Mouse (Mus musculus) skeletal muscle tissue, adult 2 months (tissue): ENCODE results near the gene Foxo1.

Source experiments
- DNase-seq: peaks from one replicate; pipeline ENCODE4 v3.0.0-alpha.2; 2012; ENCODE audit warnings: low read depth, low spot score

Foxo1 gene

DNA sequence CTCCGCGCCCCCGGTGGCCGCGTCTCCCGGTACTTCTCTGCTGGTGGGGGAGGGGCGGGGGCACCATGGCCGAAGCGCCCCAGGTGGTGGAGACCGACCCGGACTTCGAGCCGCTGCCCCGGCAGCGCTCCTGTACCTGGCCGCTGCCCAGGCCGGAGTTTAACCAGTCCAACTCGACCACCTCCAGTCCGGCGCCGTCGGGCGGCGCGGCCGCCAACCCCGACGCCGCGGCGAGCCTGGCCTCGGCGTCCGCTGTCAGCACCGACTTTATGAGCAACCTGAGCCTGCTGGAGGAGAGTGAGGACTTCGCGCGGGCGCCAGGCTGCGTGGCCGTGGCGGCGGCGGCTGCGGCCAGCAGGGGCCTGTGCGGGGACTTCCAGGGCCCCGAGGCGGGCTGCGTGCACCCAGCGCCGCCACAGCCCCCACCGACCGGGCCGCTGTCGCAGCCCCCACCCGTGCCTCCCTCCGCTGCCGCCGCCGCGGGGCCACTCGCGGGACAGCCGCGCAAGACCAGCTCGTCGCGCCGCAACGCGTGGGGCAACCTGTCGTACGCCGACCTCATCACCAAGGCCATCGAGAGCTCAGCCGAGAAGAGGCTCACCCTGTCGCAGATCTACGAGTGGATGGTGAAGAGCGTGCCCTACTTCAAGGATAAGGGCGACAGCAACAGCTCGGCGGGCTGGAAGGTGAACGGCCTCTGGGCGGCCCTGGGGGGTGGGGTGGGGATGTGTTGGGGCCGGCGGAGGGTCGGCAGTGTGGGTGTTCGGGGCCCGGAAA, 789 bp downstream of the Foxo1 start:
- peak; percentile 48 for DNase-seq

DNA sequence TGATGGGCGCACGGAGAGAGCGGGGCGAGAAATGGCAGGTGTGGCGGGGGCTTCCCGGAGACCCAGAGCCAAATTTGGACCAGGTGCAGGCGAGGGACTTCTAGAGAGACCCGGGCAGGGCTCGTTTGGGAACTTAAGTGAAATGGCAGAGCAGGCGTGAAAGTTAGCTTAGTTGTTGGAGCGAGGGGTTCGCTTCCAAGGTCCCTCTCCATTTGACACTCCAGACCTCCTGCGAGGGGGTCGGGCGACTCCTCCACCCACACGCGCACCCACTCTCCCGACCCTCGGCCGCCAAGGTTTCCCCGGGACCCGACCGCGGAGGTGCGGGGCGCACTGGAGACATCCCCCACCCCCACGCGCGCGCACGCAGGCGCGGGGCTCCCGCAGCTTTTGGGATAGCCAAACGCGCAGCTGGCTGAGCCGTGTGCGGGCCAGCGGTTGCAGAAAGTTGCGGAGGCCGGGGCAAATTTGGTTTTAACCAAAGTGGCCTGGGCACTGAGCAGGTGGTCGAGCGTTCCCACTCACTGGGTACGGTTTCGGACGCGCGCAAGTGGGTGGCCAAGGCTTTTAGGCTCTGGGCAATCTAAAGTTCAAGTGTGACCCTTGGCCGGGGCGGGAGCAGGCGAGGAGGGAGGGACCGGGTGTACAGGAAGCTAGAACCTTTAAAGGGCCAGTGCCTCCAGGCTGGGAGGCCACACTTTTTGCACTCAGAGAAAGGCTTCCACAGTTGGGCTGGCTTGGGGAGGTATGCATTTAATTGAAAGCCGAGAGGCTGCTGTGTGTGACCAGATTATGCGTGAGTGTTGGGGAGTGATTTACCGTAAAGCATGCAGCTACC, 1.6 kb downstream of the Foxo1 start:
- DNase-seq = peak; percentile 64

DNA sequence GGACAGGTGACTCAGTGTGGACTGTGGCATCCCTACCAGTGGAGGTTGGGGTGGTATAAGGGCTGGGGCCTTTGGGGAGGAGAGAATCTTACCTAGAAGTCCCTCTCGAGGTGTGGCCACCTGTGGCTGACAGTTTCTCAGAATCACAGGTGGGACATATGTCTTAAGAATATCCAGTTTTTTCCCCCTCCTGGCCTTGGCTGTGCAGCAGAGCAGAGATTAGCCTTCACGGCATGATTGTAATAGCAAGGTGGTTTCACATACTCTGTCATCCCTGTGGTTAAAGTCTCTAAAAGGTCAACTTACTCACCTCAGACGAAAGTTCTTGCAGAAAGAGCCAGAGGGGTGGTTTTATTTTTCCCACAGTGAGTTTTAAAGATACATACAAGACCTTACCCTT, 2.4 kb downstream of the Foxo1 start:
- DNase-seq = no peak

DNA sequence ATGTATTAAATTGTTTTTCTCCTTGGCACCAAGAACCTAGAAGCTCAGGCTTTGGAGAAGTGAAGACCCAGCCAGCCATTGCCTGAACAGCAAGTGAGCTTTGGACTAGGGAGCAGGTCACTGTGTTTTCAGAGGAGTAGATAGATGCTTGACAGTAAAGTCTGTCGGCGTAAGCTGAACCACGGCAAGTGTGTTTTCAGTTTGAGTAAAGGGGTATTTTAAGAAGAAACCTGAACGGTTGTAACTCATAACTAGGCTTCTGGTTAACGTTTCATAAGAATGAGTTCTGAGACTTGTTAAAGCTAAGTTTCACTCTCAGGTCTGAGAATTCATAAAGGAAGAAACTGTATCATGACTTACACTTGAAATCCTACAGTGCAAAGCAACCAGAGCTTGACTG, 3.2 kb downstream of the Foxo1 start:
- DNase-seq = no peak

DNA sequence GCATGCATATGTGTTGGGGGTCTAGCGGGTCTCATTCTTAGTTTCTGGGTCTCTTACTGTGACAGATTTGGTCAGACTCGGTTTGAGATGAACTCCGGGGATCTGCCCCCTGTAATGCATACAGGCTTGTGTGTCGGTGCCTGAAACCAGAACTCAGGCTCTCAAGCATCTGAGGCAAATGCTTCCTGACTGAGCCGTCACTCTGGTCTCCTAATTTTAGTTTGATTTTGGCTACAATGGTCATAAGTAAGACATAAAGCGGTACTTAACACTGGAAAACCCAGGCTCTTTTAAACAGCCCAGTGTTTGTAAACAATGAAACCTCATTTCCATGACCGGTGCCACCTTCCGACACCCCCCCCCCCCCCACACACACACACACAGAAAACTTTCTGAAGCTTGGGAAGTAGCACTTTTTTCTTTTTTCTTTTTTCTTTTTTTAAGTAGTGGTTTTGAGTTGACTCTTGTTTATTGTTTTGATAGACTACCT, 4.3 kb downstream of the Foxo1 start:
- DNase-seq = no peak

DNA sequence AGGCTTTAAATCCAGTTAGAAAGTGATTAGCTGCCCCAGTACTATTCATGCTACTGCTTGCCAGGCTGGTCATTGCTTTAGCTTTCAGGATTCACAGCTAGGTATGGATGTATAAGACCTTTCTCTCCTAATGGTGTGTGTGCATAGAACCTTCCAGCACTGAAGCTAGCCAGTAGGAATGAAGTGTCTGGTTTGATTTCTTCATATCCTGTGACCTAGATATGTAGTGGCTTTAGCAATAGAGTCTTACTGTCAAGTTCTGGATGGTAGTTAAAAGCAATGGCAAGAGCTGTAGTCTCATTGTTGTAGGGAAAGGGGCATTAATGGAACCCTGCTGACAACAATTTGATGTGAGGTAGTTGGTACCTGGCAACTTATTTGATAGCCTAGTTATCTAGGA, 6.3 kb downstream of the Foxo1 start:
- no peak for DNase-seq

DNA sequence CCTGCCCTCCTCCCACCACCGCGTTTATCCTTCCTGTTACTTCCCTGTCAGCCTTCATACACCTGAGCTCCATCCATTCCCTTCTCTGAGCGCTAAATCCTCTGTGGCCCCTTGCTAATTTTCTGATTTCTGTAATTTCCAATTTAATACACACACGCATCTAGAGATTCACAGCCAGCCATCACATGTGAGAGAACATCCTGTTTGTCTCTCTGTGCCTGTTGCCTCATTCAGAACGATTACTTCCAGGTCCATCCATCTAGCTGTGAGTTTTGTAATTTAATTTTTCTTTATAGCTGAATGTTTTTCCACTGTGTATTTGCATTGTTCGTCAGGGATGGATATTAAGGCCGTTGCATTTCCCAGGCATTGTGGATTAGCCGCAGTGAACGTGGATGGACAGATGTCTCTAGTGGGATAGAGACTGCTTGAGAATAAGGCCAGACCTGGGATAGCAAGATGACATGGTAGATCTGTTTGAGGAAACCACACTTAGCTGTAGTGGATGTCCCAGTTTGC, 7.0 kb downstream of the Foxo1 start:
- no peak for DNase-seq

DNA sequence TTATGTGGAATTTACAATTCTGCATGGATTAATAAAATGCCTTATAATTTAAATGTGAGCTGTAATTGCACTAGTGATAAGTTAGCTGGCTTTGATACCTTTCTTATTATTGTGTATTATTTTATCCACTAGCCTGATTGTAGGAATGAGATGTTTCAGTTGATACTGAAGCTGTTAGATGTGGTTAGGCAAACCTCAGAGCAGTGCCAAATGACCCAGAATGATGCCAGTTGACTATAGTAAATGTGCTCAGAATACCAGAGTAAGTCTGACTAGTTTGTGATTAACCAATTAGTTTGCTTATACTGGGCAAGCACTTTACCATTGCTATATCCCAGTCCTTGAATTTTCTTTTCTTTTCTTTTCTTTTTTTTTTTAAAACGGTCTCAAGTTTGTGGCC, 12.5 kb downstream of the Foxo1 start:
- no peak for DNase-seq

DNA sequence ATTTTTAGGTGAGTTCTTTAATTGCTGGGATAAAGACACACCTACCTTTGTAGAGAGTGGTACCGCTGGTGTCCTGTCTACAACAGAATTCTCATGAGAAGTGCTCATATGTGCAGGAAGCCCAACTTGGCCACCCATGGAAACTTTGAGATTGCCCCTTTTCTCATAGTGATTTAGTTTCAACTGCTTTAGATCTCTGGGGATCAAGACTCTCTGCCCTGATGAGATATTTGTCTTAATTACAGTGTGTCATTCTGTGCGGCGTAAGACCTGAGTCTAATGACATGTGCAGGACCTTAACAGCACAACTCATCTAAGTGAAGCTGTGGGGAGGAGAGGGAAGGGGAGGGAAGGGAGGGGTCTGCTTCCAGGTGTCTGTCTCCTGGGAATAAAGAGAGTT, 13.7 kb downstream of the Foxo1 start:
- DNase-seq = no peak

DNA sequence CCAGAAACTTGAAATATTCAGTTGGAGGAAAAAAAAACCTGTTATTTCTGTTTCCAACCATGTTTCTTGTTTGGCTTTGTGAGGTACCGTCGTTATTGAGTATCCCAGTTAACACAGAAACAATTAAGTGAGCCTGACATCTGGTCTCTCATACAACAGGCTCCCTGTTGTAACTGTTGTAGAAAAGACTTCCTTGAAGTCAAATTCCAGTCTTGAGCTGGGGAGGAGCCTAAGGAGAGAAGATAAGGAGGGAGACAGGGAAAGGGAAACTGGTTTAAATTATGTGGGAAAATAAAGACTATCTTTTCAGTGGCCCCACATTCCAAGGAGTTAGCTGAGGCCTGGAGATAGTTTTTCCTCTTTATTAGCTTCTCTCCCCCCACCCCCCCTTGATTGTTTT, 14.2 kb downstream of the Foxo1 start:
- no peak for DNase-seq

DNA sequence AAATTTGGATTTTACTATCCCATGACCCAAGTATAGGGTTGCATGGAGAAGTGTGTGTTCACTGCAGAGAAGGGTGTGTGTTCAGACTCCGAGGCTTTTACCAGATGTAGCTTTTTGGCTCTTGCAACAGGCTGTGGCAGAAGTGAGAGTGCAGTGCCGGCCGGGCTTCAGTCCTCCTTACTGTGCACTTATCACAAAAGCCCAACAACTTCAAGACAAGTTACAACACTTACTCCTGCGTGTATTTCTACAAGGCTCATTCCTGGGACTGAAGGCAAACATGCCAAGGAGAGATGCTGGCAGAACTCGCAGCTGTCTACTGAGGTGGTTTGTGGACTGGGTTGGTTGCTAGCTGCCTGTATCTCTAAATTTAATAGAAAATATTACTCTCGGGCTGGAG, 15.4 kb downstream of the Foxo1 start:
- DNase-seq = no peak

DNA sequence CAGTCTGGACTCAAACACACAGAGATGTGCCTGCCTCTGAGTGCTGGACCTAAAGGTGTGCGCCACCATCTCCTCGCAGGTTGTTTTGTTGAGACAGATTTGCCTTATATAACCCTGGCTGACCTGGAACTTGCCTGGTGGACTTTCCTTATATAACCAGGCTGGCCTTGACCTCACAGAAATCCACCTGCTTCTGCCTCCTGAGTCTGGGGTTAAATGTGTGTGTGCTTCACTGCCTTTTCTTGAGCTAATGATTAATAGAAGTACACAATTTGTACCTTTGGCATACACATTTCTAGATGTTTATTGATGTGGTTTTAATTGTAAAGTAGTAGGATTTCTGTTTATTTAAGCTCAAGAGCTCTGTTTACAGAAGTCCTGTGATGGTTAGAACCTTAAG, 22.7 kb downstream of the Foxo1 start:
- no peak for DNase-seq

DNA sequence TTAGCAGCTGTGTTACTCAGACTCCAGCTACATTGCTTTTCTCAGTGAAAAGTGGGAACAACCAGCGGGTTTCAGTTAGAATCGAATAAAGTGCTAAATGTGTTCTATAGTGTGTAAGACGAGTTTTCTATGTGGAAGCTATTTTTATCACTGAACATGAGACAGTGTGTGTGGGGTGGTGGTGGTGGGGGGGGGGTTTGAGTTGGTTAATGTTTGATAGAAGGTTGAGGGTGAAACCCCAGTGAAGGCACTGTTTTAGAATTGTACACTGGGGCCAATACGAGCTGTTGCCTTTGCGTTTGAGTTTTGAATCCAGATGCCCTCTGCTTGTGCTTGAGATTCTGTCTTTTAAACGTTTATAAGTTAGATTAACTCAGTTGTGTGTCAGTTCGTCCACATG, 24.4 kb downstream of the Foxo1 start:
- DNase-seq = no peak

DNA sequence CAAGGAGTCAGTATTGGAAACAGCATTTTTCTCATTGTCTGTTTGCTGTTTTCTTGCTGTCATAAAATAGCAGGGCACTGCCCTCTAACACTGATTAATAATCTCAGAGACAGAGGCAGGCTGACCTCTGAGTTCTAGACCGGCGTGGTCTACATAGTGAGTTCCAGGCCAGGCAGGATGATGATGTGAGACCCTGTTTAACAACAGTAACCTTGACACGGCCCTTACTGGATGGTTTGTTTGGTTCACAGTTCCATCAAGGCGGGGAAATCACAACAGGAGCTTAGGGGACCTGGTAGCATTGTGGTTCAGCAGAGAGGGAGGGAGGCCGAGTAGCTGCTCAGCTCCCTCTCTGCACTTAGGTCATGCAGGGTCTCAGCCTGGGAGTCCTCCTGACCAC, 25.8 kb downstream of the Foxo1 start:
- DNase-seq = no peak

DNA sequence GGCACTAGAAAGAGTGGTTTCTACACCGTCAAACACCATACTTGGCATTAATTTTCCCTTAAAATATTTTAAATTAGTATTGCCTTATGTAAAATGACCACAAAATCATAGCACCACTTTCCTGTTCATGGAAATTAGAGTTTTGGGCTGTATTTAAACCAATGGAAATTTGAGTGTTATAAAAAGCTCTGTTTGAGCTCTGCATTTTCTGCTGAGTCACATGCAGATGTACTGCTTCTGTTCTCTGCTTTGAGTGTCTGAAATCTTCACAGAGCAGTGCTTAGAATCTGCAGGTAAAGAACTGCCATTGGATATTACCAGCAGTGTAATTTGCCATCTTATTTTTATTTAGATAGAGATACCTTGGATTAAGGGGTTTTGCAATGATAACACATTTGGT, 27.6 kb downstream of the Foxo1 start:
- DNase-seq = no peak

DNA sequence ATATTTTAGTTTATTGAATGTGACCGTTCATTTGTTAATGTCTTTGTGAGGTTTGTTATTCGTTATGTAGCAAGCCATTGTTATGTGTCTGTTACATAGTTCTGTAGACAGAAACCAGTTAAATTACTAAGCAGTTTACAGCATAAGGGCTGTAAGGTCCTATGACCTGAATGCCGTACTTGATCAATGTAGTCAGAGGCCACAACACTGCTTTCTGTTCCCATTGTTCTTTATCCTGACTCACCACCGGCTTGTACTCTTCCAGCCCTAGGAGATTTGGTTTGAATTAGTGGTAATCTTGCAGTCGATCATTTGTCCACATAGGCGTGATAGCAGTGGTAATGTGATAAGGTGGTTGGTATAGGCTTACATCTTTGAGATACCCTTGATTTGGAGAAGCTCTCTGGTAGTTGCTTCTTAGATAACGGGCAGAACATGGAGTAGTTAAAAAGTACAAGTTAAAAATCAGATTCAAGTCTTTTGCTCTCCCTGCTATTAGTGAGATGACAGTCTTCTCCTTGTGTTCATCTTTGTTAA, 28.2 kb downstream of the Foxo1 start:
- DNase-seq = no peak

DNA sequence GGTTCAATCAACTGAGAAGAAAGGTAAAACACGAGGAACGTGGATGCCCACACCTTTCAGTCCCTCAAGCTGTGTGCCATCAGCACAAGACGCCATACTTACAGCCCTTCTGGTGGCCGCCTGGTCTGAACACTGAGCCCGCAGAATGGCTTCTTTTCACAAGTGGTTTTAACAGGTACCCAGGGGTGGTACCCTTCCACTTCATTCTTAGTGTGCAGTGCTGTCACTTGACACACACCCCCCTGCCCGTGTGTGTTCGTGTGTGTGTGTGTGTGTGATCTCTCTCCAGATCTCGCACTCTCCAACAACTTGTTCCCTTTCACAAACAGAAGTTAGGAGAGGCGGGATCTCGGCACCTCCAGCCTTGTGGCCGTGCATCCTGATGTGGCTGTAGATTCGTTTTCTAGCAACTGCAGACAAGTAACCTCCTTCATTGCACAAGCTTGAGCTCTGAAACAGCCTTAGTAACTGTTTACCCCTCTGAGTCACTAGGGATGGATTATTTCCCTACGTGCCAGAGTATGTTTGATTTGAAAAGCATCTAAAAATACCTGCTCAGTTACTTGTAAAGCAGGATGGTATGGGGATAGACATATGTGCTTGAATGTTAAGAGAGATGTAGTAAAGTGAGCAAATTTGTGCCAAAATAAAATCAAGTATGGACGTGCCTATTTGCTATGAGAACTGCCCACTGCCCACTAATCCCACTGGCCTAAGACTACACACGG, 29.3 kb downstream of the Foxo1 start:
- no peak for DNase-seq

DNA sequence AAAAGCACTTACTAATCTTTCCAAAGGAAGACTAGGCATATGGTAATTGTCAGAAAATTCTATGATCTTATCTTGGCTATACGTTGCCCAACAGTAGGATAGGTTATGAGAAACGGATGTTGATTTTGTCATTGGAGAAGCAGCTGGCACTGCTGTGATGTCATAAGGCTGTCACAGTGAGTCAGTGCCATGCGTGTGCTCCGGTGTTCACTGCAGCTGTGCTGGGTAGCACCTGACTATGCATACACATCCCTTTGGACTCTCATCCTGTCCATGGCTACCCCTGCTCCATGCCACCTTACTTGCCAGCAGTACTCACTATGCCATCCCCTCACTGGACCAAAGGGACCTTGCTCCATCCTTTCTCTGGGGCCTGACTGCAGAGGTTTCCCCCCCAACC, 30.5 kb downstream of the Foxo1 start:
- no peak for DNase-seq

DNA sequence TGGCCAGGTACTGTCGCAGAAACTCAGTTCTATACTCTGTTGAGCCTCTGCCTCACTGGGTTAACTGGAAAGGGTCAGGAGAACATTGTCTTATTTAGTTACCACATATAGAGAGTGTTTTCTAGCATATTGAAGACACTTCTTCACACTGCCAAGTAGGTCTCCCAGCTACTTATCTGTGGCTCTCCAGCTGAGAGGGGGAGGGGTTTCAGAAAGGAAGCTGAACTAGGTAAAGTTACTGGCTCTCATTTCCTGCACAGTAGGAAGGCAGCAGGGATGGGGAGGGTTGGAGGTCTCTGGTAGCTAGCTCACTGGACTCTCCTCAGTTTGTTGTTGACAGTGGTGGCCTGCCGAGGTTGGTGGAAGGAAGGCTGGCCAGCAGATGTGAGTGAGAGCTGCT, 31.2 kb downstream of the Foxo1 start:
- no peak for DNase-seq

DNA sequence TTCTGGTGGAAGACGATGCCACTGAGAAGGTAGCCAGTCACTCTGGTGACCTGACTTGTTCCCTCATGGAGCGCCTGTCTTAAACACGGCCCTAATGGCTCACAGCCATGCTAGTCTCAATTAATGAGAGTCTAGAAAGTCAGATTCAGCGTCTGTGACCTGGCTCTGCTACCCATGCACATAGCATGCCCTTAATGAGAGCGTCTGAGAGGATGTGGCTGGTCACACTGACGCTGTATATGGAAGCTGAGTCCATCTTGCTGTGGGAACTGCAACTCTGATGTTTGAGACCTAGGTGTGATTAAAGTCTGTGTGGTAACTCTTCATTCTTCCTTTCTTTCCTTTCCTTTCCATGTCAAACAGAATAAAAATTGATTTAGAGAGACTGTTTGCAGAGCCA, 32.4 kb downstream of the Foxo1 start:
- DNase-seq = no peak

DNA sequence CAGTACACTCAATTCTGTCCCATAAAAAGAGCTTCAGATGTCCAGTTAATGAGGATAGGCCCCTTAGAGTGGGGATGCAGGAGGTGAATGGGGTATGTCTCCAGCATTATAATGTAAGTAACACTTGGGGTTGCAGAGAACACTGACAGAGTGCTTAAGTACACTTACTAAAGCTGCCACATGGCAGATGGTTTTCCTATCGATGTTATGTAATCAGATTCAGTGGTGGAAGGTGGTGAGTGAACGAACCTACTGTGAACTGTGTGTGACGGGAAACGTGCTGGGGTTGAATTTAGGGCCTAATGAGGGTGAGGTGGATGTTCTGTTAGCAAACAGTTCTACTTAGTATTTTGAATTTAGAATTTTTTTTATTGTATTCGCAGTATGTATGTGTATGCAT, 35.2 kb downstream of the Foxo1 start:
- DNase-seq = no peak
